Mouse (Mus musculus) midbrain, embryonic 12.5 days (tissue): ENCODE measurements around the gene Camk1d. TPM values are rescaled to one million over a fixed set of nuclear protein-coding genes. Genes with fewer than 3 reads are reported as not detected.
"Not testable (repeated sequence)": the region's sequence is repeated elsewhere in the genome, so short reads cannot be mapped to it uniquely, and the experiment has no call there.

ENCODE experiments used
- ATAC-seq: fragments of 200-750 bp; cut with Nextera tagmentation; 2 replicates; pipeline ENCODE4 v1.8.0; 2017; ENCODE audit warnings: low read depth, moderate TSS enrichment, moderate library complexity; ENCODE audit not compliant: low FRiP score
- H3K27ac ChIP-seq: fragments of 300-500 bp; sonication (generic); replicated peaks from 2 replicates; pipeline ENCODE4 v1.5.1; 2016; ENCODE audit warnings: mild to moderate bottlenecking
- H3K27me3 ChIP-seq: fragments of 300-500 bp; sonication (generic); 2 replicates; pipeline ENCODE4 v1.6.1; 2016; ENCODE audit warnings: mild to moderate bottlenecking
- H3K36me3 ChIP-seq: fragments of 300-500 bp; sonication (generic); 2 replicates; pipeline ENCODE4 v1.6.1; 2016
- H3K4me1 ChIP-seq: fragments of 300-500 bp; sonication (generic); 2 replicates; pipeline ENCODE4 v1.6.1; 2016
- H3K4me2 ChIP-seq: fragments of 300-500 bp; sonication (generic); replicated peaks from 2 replicates; pipeline ENCODE4 v1.6.1; 2016; ENCODE audit warnings: mild to moderate bottlenecking, moderate library complexity
- H3K4me3 ChIP-seq: fragments of 300-500 bp; sonication (generic); 2 replicates; pipeline ENCODE4 v1.5.1; 2016; ENCODE audit warnings: mild to moderate bottlenecking
- H3K9ac ChIP-seq: fragments of 300-500 bp; sonication (generic); replicated peaks from 2 replicates; pipeline ENCODE4 v1.6.1; 2016; ENCODE audit warnings: mild to moderate bottlenecking, moderate library complexity
- H3K9me3 ChIP-seq: fragments of 300-500 bp; sonication (generic); 2 replicates; pipeline ENCODE4 v1.6.1; 2016; ENCODE audit warnings: mild to moderate bottlenecking
- WGBS: fragments of 180-500 bp; shearing (Covaris S2); methylation state at CpG from one replicate; pipeline ENCODE4 v1.1.7; 2016; 5-methylcytosine and 5-hydroxymethylcytosine counted together
- polyA plus RNA-seq: library from polyadenylated mRNA; unstranded; fragments of >200 nt; fragmentation: Nextera tagmentation; extraction: Ambion mirVana; gene quantifications from 2 replicates; pipeline ENCODE4 v1.2.1, GENCODE M21; 2016

The Camk1d gene
- polyA plus RNA-seq, 1 experiment from 2014 or later: 3.2 TPM

- ATAC-seq: no peak
- no peaks in the 10 kb centered on the region for H3K36me3 ChIP-seq
- 92% methylated on average over 1 of the region's 1 CpGs for WGBS
- no peak overlapping the region for H3K4me2 ChIP-seq
- peaks cover 17% of the 10 kb centered on the region for H3K4me1 ChIP-seq
- no peaks in the 10 kb centered on the region for H3K9me3 ChIP-seq
- no peak overlapping the region for H3K4me3 ChIP-seq
- no peak overlapping the region for H3K9ac ChIP-seq
- no peaks in the 10 kb centered on the region for H3K27me3 ChIP-seq
- H3K27ac ChIP-seq: no peak overlapping the region
Observed at GRCm38 (mm10) chr2:5602044-5602443, 112.3 kb downstream of the Camk1d start.

GRCm38 (mm10) chr2:5601243-5601642 lies 113.1 kb downstream of the Camk1d start:
- H3K4me2 ChIP-seq: not testable (repeated sequence)
- 0% methylated on average over 2 of the region's 2 CpGs for WGBS

GRCm38 (mm10) chr2:5600183-5600962 lies 113.9 kb downstream of the Camk1d start:
- H3K4me3 ChIP-seq: no peak overlapping the region
- peaks cover 22% of the 10 kb centered on the region for H3K4me1 ChIP-seq
- H3K9me3 ChIP-seq: no peaks in the 10 kb centered on the region
- no peak for ATAC-seq
- no peaks in the 10 kb centered on the region for H3K36me3 ChIP-seq
- WGBS: 83% methylated on average over 8 of the region's 8 CpGs
- no peaks in the 10 kb centered on the region for H3K27me3 ChIP-seq
- H3K4me2 ChIP-seq: no peak overlapping the region
- H3K27ac ChIP-seq: no peak overlapping the region
- H3K9ac ChIP-seq: no peak overlapping the region

More at GRCm38 (mm10) chr2:5601243-5601642, 113.1 kb downstream of the Camk1d start:
- not testable (repeated sequence) for H3K9me3 ChIP-seq, H3K4me3 ChIP-seq, H3K27ac ChIP-seq, H3K9ac ChIP-seq, H3K36me3 ChIP-seq, H3K27me3 ChIP-seq
- peaks cover 17% of the 10 kb centered on the region for H3K4me1 ChIP-seq
- peak; percentile 75 for ATAC-seq

GRCm38 (mm10) chr2:5599713-5600112 lies 114.6 kb downstream of the Camk1d start:
- Histone ChIP-seq H3K36me3 (no peaks in the 10 kb centered on the region), H3K4me1 (peaks cover 23% of the 10 kb centered on the region), H3K9me3 (no peaks in the 10 kb centered on the region), H3K4me3 (no peak overlapping the region), H3K27me3 (no peaks in the 10 kb centered on the region), H3K27ac (no peak overlapping the region), H3K4me2 (no peak overlapping the region), H3K9ac (no peak overlapping the region)
- ATAC-seq: no peak
- WGBS: 77% methylated on average over 4 of the region's 4 CpGs

- 95% methylated on average over 5 of the region's 5 CpGs for WGBS
- Histone ChIP-seq H3K4me1 (peaks cover 23% of the 10 kb centered on the region), H3K4me3 (no peak overlapping the region), H3K9me3 (no peaks in the 10 kb centered on the region), H3K36me3 (no peaks in the 10 kb centered on the region), H3K27me3 (no peaks in the 10 kb centered on the region), H3K9ac (no peak overlapping the region), H3K27ac (no peak overlapping the region), H3K4me2 (no peak overlapping the region)
- ATAC-seq: no peak
Observed at GRCm38 (mm10) chr2:5598533-5598932, 115.8 kb downstream of the Camk1d start.

- Histone ChIP-seq H3K4me2 (0 out of 2 replicates have a peak overlapping the region, but pooled peaks have one; percentile 4), H3K4me3 (no peak overlapping the region), H3K4me1 (peaks cover 23% of the 10 kb centered on the region), H3K9me3 (no peaks in the 10 kb centered on the region), H3K27ac (peak overlapping the region; percentile 39), H3K36me3 (no peaks in the 10 kb centered on the region), H3K9ac (no peak overlapping the region), H3K27me3 (no peaks in the 10 kb centered on the region)
- ATAC-seq: peak; percentile 39; the same call in 1 of the 2 replicates
- 40% methylated on average over 12 of the region's 12 CpGs for WGBS
Observed at GRCm38 (mm10) chr2:5596882-5597281, 117.4 kb downstream of the Camk1d start.

GRCm38 (mm10) chr2:5595356-5596191 lies 118.7 kb downstream of the Camk1d start:
- Histone ChIP-seq H3K27me3 (no peaks in the 10 kb centered on the region), H3K4me3 (no peak overlapping the region), H3K4me1 (peaks cover 10% of the 10 kb centered on the region; the same call in 1 of the 2 replicates), H3K4me2 (no peak overlapping the region), H3K36me3 (no peaks in the 10 kb centered on the region), H3K27ac (no peak overlapping the region), H3K9me3 (no peaks in the 10 kb centered on the region), H3K9ac (no peak overlapping the region)
- ATAC-seq: no peak
- WGBS: 73% methylated on average over 8 of the region's 8 CpGs

- no peaks in the 10 kb centered on the region for H3K36me3 ChIP-seq
- no peak for ATAC-seq
- H3K9ac ChIP-seq: no peak overlapping the region
- H3K9me3 ChIP-seq: no peaks in the 10 kb centered on the region
- WGBS: 86% methylated on average over 6 of the region's 6 CpGs
- H3K27ac ChIP-seq: no peak overlapping the region
- no peak overlapping the region for H3K4me2 ChIP-seq
- H3K4me3 ChIP-seq: no peak overlapping the region
- no peaks in the 10 kb centered on the region for H3K27me3 ChIP-seq
- H3K4me1 ChIP-seq: 0 out of 2 replicates have a peak, but pooled peaks cover 10% of the 10 kb centered on the region
Observed at GRCm38 (mm10) chr2:5592461-5593136, 121.7 kb downstream of the Camk1d start.

- no peak overlapping the region for H3K27ac ChIP-seq
- H3K4me1 ChIP-seq: no peaks in the 10 kb centered on the region
- no peak for ATAC-seq
- no peak overlapping the region for H3K9ac ChIP-seq
- no peak overlapping the region for H3K4me2 ChIP-seq
- H3K27me3 ChIP-seq: no peaks in the 10 kb centered on the region
- H3K4me3 ChIP-seq: no peak overlapping the region
- no peaks in the 10 kb centered on the region for H3K36me3 ChIP-seq
- 72% methylated on average over 5 of the region's 5 CpGs for WGBS
- no peaks in the 10 kb centered on the region for H3K9me3 ChIP-seq
Observed at GRCm38 (mm10) chr2:5590074-5590473, 124.2 kb downstream of the Camk1d start.

GRCm38 (mm10) chr2:5589163-5589562 lies 125.2 kb downstream of the Camk1d start:
- no peaks in the 10 kb centered on the region for H3K4me1 ChIP-seq
- no peaks in the 10 kb centered on the region for H3K36me3 ChIP-seq
- no peak for ATAC-seq
- H3K9ac ChIP-seq: no peak overlapping the region
- no peak overlapping the region for H3K4me2 ChIP-seq
- 88% methylated on average over 5 of the region's 5 CpGs for whole genome bisulfite sequencing
- no peak overlapping the region for H3K4me3 ChIP-seq
- H3K9me3 ChIP-seq: no peaks in the 10 kb centered on the region
- no peak overlapping the region for H3K27ac ChIP-seq
- H3K27me3 ChIP-seq: no peaks in the 10 kb centered on the region

GRCm38 (mm10) chr2:5588329-5588982 lies 125.9 kb downstream of the Camk1d start:
- Histone ChIP-seq H3K4me3 (no peak overlapping the region), H3K4me1 (no peaks in the 10 kb centered on the region), H3K27me3 (no peaks in the 10 kb centered on the region), H3K27ac (no peak overlapping the region), H3K36me3 (no peaks in the 10 kb centered on the region), H3K9ac (no peak overlapping the region), H3K4me2 (no peak overlapping the region), H3K9me3 (no peaks in the 10 kb centered on the region)
- no peak for ATAC-seq
- 90% methylated on average over 8 of the region's 8 CpGs for WGBS
